Mouse (Mus musculus) cerebellum, adult 18-20 months (tissue): ENCODE data around the gene Golga5.

Experiments
- DNase-seq, 2 experiments: peaks; one replicate each; pipeline ENCODE4 v3.0.0; 2021

The Golga5 gene

DNA sequence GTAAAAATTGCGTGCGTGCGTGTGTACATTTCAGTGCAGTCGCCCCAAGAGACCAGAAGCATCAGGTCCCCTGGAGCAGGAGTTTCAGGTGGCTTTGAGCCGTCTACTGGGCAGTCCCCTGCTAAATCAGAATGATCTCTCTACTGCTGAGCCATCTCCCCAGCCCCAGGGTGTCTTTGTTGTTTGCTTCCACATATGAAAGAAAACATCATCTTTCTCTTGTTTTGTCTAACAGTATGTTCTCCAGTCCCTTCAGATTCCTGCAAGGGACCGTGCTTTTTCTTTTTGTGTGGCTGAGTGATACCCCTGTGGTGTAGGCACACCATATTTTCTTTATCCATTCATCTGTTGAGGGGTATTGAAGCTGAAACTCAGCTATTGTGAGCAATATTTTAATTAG is 45.8 kb downstream of the Golga5 start:
- no peak for DNase-seq

DNA sequence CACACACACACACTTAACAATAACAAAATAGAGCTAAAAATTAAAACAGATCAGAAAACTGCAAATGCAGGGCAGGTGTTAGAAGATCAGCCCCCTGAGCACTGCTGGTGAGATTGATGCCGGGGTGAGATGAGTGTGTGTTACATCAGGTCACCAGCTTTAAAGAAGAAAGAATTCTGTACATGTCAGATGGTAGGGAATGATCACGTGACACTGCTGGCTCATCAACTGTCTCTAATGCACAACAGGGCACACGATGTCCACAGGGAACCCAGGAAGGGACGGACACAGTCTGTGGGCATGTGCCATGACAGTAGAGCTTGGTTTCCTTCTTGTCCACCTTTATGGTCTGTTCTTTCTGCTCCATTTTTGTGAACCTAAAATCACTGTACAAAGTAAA is 47.2 kb downstream of the Golga5 start:
- no peak for DNase-seq

DNA sequence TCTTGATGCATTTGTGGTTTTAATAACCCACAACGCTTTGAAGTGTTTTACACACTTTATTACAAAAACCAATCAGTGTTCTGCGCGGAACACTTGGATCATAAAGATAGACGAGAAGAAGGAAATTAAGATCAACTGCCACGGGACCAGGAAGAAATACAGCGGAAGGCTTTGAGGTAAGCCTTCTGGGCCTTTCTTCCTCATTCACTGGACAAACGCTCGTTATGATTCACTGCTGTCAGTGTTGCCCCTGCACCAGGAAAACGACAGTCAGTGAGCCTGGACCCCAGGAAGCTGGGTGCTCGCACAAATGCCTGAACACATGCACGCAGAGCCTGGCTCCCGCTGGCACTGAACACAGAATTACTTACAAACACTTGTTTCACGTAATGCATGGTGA is 48.7 kb downstream of the Golga5 start:
- DNase-seq: no peak

DNA sequence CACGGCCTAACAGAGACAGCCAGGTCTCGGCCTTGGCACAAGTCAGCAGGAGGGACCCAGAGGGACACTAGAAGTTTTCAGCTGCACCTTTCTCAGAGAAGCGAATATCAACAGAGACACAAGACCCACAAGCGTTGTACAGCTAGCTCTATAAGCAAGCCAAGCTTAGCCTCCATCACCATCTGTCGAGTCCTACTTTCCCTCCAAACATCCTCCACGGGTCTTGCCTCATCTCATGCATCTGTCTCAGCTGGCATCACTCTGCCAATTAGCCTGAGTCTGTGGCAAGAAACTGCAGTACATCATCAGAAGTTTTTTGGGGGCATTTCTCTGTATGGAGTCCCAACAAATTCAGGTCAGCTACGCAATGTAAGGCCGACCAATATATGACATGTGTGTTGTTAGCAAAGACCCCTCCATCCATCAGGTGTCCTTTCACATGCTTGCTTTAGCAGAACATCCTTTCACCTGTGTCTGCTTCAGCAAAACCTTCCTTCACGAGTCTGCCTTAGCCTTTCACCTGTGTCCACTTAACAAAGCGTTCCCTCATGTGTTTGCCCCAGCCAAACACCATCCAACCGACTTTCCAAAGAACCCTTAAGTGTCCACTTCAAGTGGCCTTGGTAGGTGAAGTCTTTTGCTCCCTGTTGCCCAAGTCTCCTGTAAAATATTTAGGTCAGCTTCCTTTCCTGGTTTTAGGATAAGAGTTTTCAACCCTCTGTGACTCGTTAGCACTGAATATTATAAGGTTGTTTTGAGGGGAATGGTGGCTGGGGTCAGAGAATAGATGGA is 51.2 kb downstream of the Golga5 start:
- DNase-seq: no peak

DNA sequence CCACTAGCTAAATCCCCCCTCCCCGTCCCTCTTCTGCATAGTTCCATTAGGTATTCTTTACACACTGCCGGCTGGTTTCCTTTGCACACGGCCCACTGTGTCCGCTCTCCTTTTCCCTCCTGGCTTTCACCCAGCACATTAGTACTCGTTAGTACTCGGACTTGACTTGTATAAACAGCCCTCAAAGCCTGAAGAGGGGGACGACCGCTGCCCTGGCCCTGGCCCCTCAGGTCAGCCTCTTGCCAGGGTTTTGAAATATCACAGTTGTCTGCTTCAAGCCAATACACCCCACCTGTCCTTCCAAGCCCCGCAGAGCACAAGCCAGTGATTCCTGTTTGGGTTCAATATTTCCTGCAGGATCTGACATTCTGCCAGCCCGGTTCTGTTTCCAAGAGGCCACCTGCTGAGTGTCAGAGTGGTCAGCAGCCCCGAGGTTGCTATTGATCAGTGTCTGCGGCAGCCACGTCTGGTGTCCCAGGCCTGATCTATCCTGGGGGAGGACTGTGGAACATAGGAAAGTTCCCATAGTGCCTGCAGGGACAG is 52.9 kb downstream of the Golga5 start:
- peak; percentile 18 to 38 for DNase-seq

DNA sequence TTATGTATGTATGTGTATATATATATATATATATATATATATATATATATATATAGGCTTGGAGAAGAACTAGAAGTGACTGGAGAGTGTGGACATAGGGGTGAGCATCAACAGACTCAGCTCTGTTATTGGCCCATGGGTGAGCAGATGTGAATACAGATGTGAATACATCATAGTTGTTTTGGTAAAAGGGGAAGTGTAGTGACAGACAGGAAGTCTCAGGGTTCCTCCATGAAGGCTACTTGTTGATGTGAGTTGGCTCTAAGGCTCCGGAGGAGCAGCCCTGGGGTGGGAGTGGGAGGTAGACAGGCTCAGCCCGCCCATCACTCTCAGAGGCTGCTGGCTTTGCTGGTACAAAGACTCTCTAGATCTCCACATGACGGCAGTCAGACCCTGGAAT is 55.3 kb downstream of the Golga5 start:
- DNase-seq: no peak

DNA sequence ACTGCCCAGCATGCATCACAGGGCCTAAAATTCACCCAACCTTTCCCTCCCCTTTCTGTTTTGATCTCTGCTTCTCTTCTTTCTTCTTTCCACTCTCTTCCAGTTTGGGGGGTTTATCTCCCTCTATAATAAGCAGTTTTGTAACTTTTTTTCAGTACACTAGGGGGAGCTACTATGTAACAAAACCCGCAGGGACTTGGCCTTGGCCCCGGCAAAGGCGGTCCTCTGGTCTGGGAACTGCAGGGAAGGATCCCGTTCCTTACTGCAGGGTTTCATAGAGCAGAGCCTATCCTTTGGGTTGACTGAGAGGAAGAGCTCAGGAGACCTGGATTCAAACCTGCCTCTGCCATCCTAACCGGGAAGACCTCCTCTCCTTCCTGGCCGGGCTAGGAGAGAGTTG is 55.8 kb downstream of the Golga5 start:
- peak; percentile 35 to 39 for DNase-seq

DNA sequence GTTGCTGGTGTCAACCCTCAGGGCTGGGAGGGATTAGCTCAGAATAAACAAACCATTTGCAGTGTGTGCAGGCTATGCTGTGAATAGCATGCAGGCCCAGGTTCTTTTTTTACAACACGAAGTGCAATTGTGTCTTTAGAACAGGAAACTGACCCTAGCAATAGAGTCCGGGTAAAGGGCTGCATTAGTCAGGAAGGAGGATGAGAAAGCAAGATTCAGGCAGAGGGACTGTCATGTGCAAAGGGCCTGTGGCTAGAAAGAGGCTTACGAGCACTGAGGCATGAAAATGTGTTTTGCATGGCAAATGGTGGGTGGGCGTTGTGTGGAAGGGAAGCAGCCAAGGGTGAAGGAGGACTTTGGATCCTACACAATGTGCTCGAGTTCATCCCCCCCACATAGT is 59.1 kb downstream of the Golga5 start:
- no peak for DNase-seq

DNA sequence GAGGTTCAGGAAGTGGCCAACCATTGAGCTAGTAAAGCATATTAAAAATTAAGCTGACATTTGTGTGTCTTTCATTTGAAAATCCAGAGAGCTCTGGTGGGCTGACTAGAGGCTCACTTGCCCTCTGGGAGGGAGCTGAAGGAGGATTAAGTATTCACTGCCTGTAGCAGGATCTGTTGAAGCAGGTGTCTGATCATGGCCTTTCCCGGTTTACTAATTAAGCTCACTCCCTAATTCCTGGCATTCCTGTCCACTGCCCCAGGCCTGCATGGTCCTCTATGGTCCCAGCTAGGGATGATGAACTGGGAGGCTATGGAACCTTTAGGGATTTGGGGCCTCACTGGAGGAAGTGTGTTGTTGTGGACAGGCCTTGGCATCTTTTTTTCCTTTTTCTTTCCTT is 66.9 kb downstream of the Golga5 start:
- DNase-seq: no peak

DNA sequence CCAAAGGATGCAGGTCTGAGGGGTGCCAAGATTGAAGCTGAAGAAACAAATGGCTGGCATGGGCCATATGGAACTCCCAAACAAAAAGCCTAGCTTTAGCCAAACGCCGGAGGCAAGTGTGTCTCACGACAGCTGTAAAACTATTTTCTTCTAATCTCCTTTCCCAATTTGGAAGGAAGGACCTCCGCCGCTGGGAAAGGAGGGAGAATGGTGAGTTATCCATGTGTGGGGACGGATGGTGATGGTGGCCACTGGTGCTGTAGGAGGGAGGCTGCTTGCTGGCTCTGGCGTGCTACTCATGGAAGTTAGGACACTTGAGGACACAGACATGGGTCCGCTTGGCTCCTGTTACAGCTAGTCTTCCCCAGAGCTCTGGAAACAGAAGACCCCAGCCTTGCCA is 71.3 kb downstream of the Golga5 start:
- DNase-seq: no peak

DNA sequence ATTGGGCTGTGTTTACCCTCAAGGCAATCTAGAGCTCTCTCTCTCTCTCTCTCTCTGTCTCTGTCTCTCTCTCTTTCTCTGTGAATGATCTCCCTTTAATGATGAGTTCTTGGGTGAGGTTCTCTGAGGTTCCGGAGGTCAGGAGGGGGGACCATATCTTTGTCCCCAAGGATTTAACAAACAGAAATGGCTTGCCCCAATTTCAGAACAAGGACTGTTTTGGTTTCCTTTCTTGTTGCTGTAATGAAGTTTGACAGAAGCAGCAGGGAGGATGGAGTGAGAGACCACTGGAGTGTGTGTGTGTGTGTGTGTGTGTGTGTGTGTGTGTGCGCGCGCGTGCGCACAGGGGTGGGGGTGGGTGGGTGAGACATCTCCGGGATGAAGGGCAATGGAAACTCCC is 72.2 kb downstream of the Golga5 start:
- no peak for DNase-seq

DNA sequence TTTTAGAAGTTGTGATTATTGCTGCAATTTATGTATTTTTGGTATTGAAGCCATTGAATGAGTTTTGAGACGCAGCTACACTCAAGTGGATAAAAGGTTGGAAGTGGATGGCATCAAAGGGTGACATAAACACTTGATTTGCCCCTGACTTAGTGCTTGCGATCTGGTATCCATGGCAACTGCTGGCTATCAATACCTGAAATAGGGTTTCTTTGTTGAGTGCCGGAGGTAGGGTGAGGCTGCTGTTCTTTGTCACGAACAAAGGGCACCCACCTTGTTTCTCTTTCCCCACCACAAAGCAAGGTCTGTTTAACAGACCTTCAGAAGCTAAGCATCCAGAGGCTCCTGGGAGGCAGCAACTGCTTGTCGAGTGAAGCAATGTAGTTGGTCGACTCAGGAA is 76.2 kb downstream of the Golga5 start:
- no peak for DNase-seq
